In the genomic region with DNA sequence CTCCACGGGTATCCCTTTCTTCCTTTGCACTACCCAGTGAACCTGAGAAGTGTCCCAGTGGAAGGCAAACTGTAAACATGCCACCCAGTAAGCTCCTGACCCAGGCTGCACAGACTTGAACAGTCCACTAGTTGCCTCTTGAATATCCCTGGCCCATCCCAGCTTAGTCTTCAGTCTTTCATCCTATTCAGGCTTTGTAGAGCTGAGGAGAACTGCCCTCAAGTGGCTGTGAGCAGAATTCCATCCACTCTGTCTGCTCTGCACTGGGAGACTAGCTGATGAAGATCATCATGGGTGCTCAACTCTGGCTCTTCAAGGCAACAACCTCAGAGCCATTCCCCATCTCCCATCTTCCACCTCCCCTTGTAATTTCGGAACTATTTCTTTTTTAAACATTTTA, we compare ENCODE assay signal across 20 mouse cellular contexts.
DNase-seq lines count a peak whose midpoint lies in the region; ATAC-seq and TF ChIP-seq lines count a peak whose summit lies in the region.
"Had no signal": no experiment of that assay in that cellular context is flagged by ENCODE, and none has a peak within 500 bp of the region (broad histone marks: within the 10 kb centered on the region; RNA-seq: fewer than 3 reads in every experiment).

No protein-coding gene starts in this region.

- no peak overlapping the region for H3K27ac ChIP-seq in lung, embryonic 14.5 days (ENCODE audit: low read depth)
- no peak overlapping the region for H3K27ac ChIP-seq in ES-E14 (ENCODE audit: insufficient read depth, low read depth, low read length, poor library complexity, severe bottlenecking)
- H3K27ac ChIP-seq: embryonic facial prominence, embryonic 13.5 days; hindbrain, embryonic 15.5 days; limb, embryonic 10.5 days; liver, embryonic 12.5 days; macrophage; midbrain, embryonic 12.5 days had no signal

- H3K27me3 ChIP-seq in lung, embryonic 14.5 days (ENCODE audit: insufficient read depth, low read length) = no peaks in the 10 kb centered on the region
- H3K27me3 ChIP-seq: heart, embryonic 12.5 days; liver, embryonic 12.5 days; midbrain, embryonic 12.5 days had no signal

- TF ChIP-seq POLR2A in brain, embryonic 14.5 days (IDR thresholded peaks at IDR 0.05; ENCODE audit: borderline replicate concordance, extremely low read depth, insufficient read depth, insufficient read length, poor library complexity, severe bottlenecking) = no peak

- ATAC-seq in lung, embryonic 14.5 days (ENCODE audit: insufficient read depth) = no peak
- ATAC-seq: liver, embryonic 12.5 days had no signal

- no peaks in the 10 kb centered on the region for H3K36me3 ChIP-seq in lung, embryonic 14.5 days (ENCODE audit: insufficient read depth)
- H3K36me3 ChIP-seq in ES-E14 (ENCODE audit: control insufficient read depth, insufficient read depth, low read length, poor library complexity, severe bottlenecking) = no peaks in the 10 kb centered on the region
- H3K36me3 ChIP-seq: embryonic facial prominence, embryonic 13.5 days; G1E; heart, embryonic 12.5 days; hindbrain, embryonic 15.5 days; limb, embryonic 10.5 days; liver, embryonic 12.5 days; midbrain, embryonic 12.5 days had no signal

- H3K4me1 ChIP-seq in lung, embryonic 14.5 days (ENCODE audit: insufficient read depth) = no peaks in the 10 kb centered on the region
- H3K4me1 ChIP-seq in ES-E14 (ENCODE audit: control insufficient read depth in 2 of 2, insufficient read depth in 2 of 2, low read length in 2 of 2, poor library complexity in 1 of 2) = no peaks in the 10 kb centered on the region
- H3K4me1 ChIP-seq: embryonic facial prominence, embryonic 13.5 days; heart, embryonic 12.5 days; limb, embryonic 10.5 days; liver, embryonic 12.5 days; midbrain, embryonic 12.5 days had no signal

- no peaks in the 10 kb centered on the region for H3K9me3 ChIP-seq in lung, embryonic 14.5 days (ENCODE audit: low read depth, low read length)
- no peaks in the 10 kb centered on the region for H3K9me3 ChIP-seq in ES-E14 (ENCODE audit: control insufficient read depth, insufficient read depth, low read depth, low read length)
- H3K9me3 ChIP-seq: embryonic facial prominence, embryonic 13.5 days; heart, embryonic 12.5 days; hindbrain, embryonic 15.5 days; limb, embryonic 10.5 days; liver, embryonic 12.5 days; midbrain, embryonic 12.5 days had no signal

- H3K9ac ChIP-seq in lung, embryonic 14.5 days = no peak overlapping the region
- no peak overlapping the region for H3K9ac ChIP-seq in ES-E14 (ENCODE audit: insufficient read depth, low read depth, low read length, poor library complexity, severe bottlenecking)
- H3K9ac ChIP-seq: embryonic facial prominence, embryonic 13.5 days; heart, embryonic 12.5 days; hindbrain, embryonic 15.5 days; liver, embryonic 12.5 days; midbrain, embryonic 12.5 days had no signal

- TF ChIP-seq CTCF in lung, embryonic 14.5 days (IDR thresholded peaks at IDR 0.05; ENCODE audit: low read depth) = peak; percentile 41; the same call in 1 of the 2 replicates
- TF ChIP-seq CTCF in brain, embryonic 14.5 days (IDR thresholded peaks at IDR 0.05; ENCODE audit: borderline replicate concordance, extremely low read depth, insufficient read depth, insufficient read length) = peak; percentile 24; the same call in 1 of the 2 replicates

- in situ Hi-C loops in ES-E14 (cut with MboI; ENCODE audit: low sequenced_read_pairs in 2 of 2, unreplicated experiment in 2 of 2) = no loop called here

- WGBS in lung, embryonic 14.5 days = 72% methylated on average over 2 of the region's 2 CpGs

- no peak overlapping the region for H3K4me2 ChIP-seq in lung, embryonic 14.5 days
- H3K4me2 ChIP-seq: embryonic facial prominence, embryonic 13.5 days; heart, embryonic 12.5 days; hindbrain, embryonic 15.5 days; liver, embryonic 12.5 days; midbrain, embryonic 12.5 days had no signal

- H3K4me3 ChIP-seq in lung, embryonic 14.5 days (ENCODE audit: low read depth, low read length) = no peak overlapping the region
- H3K4me3 ChIP-seq in ES-E14 (ENCODE audit: insufficient read depth in 1 of 2, low read depth in 1 of 2, low read length in 2 of 2, poor library complexity in 1 of 2, severe bottlenecking in 1 of 2) = no peak overlapping the region
- H3K4me3 ChIP-seq: embryonic facial prominence, embryonic 13.5 days; heart, embryonic 12.5 days; hindbrain, embryonic 15.5 days; limb, embryonic 10.5 days; liver, embryonic 12.5 days; midbrain, embryonic 12.5 days had no signal

- DNase-seq in heart, adult 11 months = peak; percentile 78
- DNase-seq in heart, postnatal 4 days = no peak
- DNase-seq in lung, embryonic 14.5 days = peak; percentile 30
- no peak for DNase-seq in lung, postnatal 25 days (ENCODE audit: low spot score)
- DNase-seq in ES-E14 (ENCODE audit: low read depth, low spot score) = no peak
- DNase-seq in brain, embryonic 14.5 days (ENCODE audit: low read depth) = no peak
- no peak for DNase-seq in spleen, postnatal 10 days (ENCODE audit: low spot score in 2 of 2)
- DNase-seq: adrenal gland, postnatal 10 days; cerebellum, adult 11-12 months; kidney, adult 9 months; right cerebral cortex, adult 18-20 months; thymus, adult 2 months had no signal

TF ChIP-seq in ES-E14, 5 proteins besides CTCF, POLR2A, EP300 and RAD21:
- peak; percentile 4; the same call in 1 of the 2 replicates for TF ChIP-seq ZC3H11A (IDR thresholded peaks at IDR 0.05; ENCODE audit: borderline replicate concordance, low read depth, low read length)
- TF ChIP-seq CHD2 (IDR thresholded peaks at IDR 0.05; ENCODE audit: low read depth, low read length) = no peak
- TF ChIP-seq MAFK (IDR thresholded peaks at IDR 0.05; ENCODE audit: insufficient read depth, low read depth, low read length) = no peak
- no peak for TF ChIP-seq ZNF384 (IDR thresholded peaks at IDR 0.05; ENCODE audit: low read depth, low read length)
- no peak for TF ChIP-seq HCFC1 (IDR thresholded peaks at IDR 0.05; ENCODE audit: borderline replicate concordance, insufficient read depth, low read length)

Comparison
In these comparisons a context has a peak if more than half of its experiments do, and no peak if none do; other contexts are left out.
1. DNase-seq: peak in heart, adult 11 months (single experiment) and lung, embryonic 14.5 days (single experiment); none in heart, postnatal 4 days (single experiment), lung, postnatal 25 days (single experiment), ES-E14 (single experiment), brain, embryonic 14.5 days (single experiment) and spleen, postnatal 10 days (0 of 2).